Mouse (Mus musculus) embryonic facial prominence, embryonic 14.5 days (tissue): ENCODE data around the gene Trim71. TPM values are rescaled to one million over a fixed set of nuclear protein-coding genes. Genes with fewer than 3 reads are reported as not detected.
A peak's percentile ranks its signal among the peaks of the same experiment; 100 is the strongest.

ENCODE experiments used
- ATAC-seq: fragments of 200-750 bp; cut with Nextera tagmentation; 2 replicates; pipeline ENCODE4 v1.8.0; 2017; ENCODE audit warnings: low read depth, moderate number of reproducible peaks, moderate TSS enrichment
- DNase-seq: peaks from one replicate; pipeline ENCODE4 v3.0.0-alpha.2; 2015; ENCODE audit warnings: low spot score
- H3K27ac ChIP-seq: fragments of 300-500 bp; sonication (generic); replicated peaks from 2 replicates; pipeline ENCODE4 v1.5.1; 2014; ENCODE audit warnings: low read depth, mild to moderate bottlenecking, low read length, moderate library complexity
- H3K27me3 ChIP-seq: fragments of 300-500 bp; sonication (generic); replicated peaks from 2 replicates; pipeline ENCODE4 v1.6.1; 2014; ENCODE audit warnings: low read length; ENCODE audit not compliant: control insufficient read depth, insufficient read depth
- H3K36me3 ChIP-seq: fragments of 300-500 bp; sonication (generic); 2 replicates; pipeline ENCODE4 v1.6.1; 2014; ENCODE audit warnings: low read length, mixed read lengths; ENCODE audit not compliant: control insufficient read depth, insufficient read depth
- H3K4me1 ChIP-seq: fragments of 300-500 bp; sonication (generic); 2 replicates; pipeline ENCODE4 v1.6.1; 2014; ENCODE audit warnings: antibody characterized with exemption, low read length; ENCODE audit not compliant: control insufficient read depth, insufficient read depth
- H3K4me2 ChIP-seq: fragments of 300-500 bp; sonication (generic); 2 replicates; pipeline ENCODE4 v1.6.1; 2014; ENCODE audit warnings: low read depth, mild to moderate bottlenecking, low read length, moderate library complexity, mixed read lengths
- H3K4me3 ChIP-seq: fragments of 300-500 bp; sonication (generic); 2 replicates; pipeline ENCODE4 v1.5.1; 2014; ENCODE audit warnings: low read depth, mild to moderate bottlenecking, low read length
- H3K9ac ChIP-seq: fragments of 300-500 bp; sonication (generic); 2 replicates; pipeline ENCODE4 v1.6.1; 2014; ENCODE audit warnings: low read depth, mild to moderate bottlenecking, low read length, moderate library complexity, mixed read lengths
- H3K9me3 ChIP-seq: fragments of 300-500 bp; sonication (generic); 2 replicates; pipeline ENCODE4 v1.6.1; 2016; ENCODE audit warnings: low read length; ENCODE audit not compliant: control insufficient read depth
- WGBS: fragments of 180-500 bp; shearing (Covaris S2); extraction: QIAGEN DNeasy Blood & Tissue Kit; methylation state at CpG from one replicate; pipeline ENCODE4 v1.1.7; 2014; 5-methylcytosine and 5-hydroxymethylcytosine counted together
- polyA plus RNA-seq: library from polyadenylated mRNA; unstranded; fragments of >200 nt; fragmentation: Nextera tagmentation; extraction: Ambion mirVana; gene quantifications from 2 replicates; pipeline ENCODE4 v1.2.1, GENCODE M21; 2014

The Trim71 gene
- polyA plus RNA-seq, 1 experiment from 2014 or later = 0.06 TPM

- H3K9ac ChIP-seq = no peak overlapping the region
- no peak for ATAC-seq
- H3K4me1 ChIP-seq = peaks cover 12% of the 10 kb centered on the region
- H3K4me2 ChIP-seq = no peak overlapping the region
- H3K36me3 ChIP-seq = no peaks in the 10 kb centered on the region
- H3K27me3 ChIP-seq = no peaks in the 10 kb centered on the region
- no peak overlapping the region for H3K27ac ChIP-seq
- WGBS = 44% methylated on average over 5 of the region's 5 CpGs
- H3K4me3 ChIP-seq = no peak overlapping the region
- no peaks in the 10 kb centered on the region for H3K9me3 ChIP-seq
- no peak for DNase-seq
Measured at GRCm38 (mm10) chr9:114549117-114549516, 15.1 kb downstream of the Trim71 start.

- Histone ChIP-seq H3K27me3 (no peaks in the 10 kb centered on the region), H3K4me1 (peaks cover 12% of the 10 kb centered on the region), H3K4me2 (no peak overlapping the region), H3K36me3 (no peaks in the 10 kb centered on the region), H3K4me3 (no peak overlapping the region), H3K9me3 (no peaks in the 10 kb centered on the region), H3K27ac (no peak overlapping the region), H3K9ac (no peak overlapping the region)
- ATAC-seq (no peak), DNase-seq (no peak)
- 47% methylated on average over 4 of the region's 4 CpGs for WGBS
Measured at GRCm38 (mm10) chr9:114548496-114548895, 15.7 kb downstream of the Trim71 start.

GRCm38 (mm10) chr9:114547643-114548077, 16.5 kb downstream of the Trim71 start:
- no peak overlapping the region for H3K4me2 ChIP-seq
- no peaks in the 10 kb centered on the region for H3K27me3 ChIP-seq
- peaks cover 12% of the 10 kb centered on the region for H3K4me1 ChIP-seq
- H3K4me3 ChIP-seq = no peak overlapping the region
- no peaks in the 10 kb centered on the region for H3K9me3 ChIP-seq
- no peak overlapping the region for H3K27ac ChIP-seq
- no peaks in the 10 kb centered on the region for H3K36me3 ChIP-seq
- no peak overlapping the region for H3K9ac ChIP-seq
- no peak for ATAC-seq
- WGBS = 50% methylated on average over 6 of the region's 6 CpGs
- no peak for DNase-seq

GRCm38 (mm10) chr9:114546765-114547164, 17.4 kb downstream of the Trim71 start:
- Histone ChIP-seq H3K27me3 (no peaks in the 10 kb centered on the region), H3K4me3 (no peak overlapping the region), H3K4me1 (peaks cover 12% of the 10 kb centered on the region), H3K4me2 (no peak overlapping the region), H3K36me3 (no peaks in the 10 kb centered on the region), H3K27ac (no peak overlapping the region), H3K9me3 (no peaks in the 10 kb centered on the region), H3K9ac (no peak overlapping the region)
- 60% methylated on average over 11 of the region's 12 CpGs for WGBS
- ATAC-seq (no peak), DNase-seq (no peak)

GRCm38 (mm10) chr9:114544754-114545393, 19.3 kb downstream of the Trim71 start:
- ATAC-seq = peak; percentile 64; the same call in 1 of the 2 replicates
- Histone ChIP-seq H3K4me3 (no peak overlapping the region), H3K27me3 (no peaks in the 10 kb centered on the region), H3K27ac (peak overlapping the region; percentile 44; the same call in 1 of the 2 replicates), H3K36me3 (no peaks in the 10 kb centered on the region), H3K9me3 (no peaks in the 10 kb centered on the region), H3K4me1 (peaks cover 12% of the 10 kb centered on the region), H3K9ac (no peak overlapping the region), H3K4me2 (no peak overlapping the region)
- WGBS = 28% methylated on average over 9 of the region's 9 CpGs
- peak; percentile 52 for DNase-seq

- DNase-seq = no peak
Measured at GRCm38 (mm10) chr9:114543882-114544753, 20.1 kb downstream of the Trim71 start.

GRCm38 (mm10) chr9:114541279-114541741, 22.9 kb downstream of the Trim71 start:
- WGBS = 63% methylated on average over 1 of the region's 1 CpGs
- peak; percentile 41 for DNase-seq
- 0 out of 2 replicates have a peak, but pooled peaks have one; percentile 37 for ATAC-seq
- no peak overlapping the region for H3K27ac ChIP-seq
- H3K27me3 ChIP-seq = no peaks in the 10 kb centered on the region
- H3K9me3 ChIP-seq = no peaks in the 10 kb centered on the region
- no peak overlapping the region for H3K9ac ChIP-seq
- H3K4me3 ChIP-seq = no peak overlapping the region
- no peaks in the 10 kb centered on the region for H3K36me3 ChIP-seq
- H3K4me1 ChIP-seq = peaks cover 12% of the 10 kb centered on the region
- no peak overlapping the region for H3K4me2 ChIP-seq

More at GRCm38 (mm10) chr9:114543882-114544753, 20.1 kb downstream of the Trim71 start:
- H3K36me3 ChIP-seq = no peaks in the 10 kb centered on the region
- H3K27me3 ChIP-seq = no peaks in the 10 kb centered on the region
- WGBS = 69% methylated on average over 15 of the region's 17 CpGs
- peaks cover 12% of the 10 kb centered on the region for H3K4me1 ChIP-seq
- no peaks in the 10 kb centered on the region for H3K9me3 ChIP-seq
- no peak overlapping the region for H3K4me2 ChIP-seq
- 0 out of 2 replicates have a peak overlapping the region, but pooled peaks have one; percentile 44 for H3K27ac ChIP-seq
- H3K4me3 ChIP-seq = no peak overlapping the region
- no peak overlapping the region for H3K9ac ChIP-seq
- ATAC-seq = no peak

GRCm38 (mm10) chr9:114538996-114539563, 25.1 kb downstream of the Trim71 start:
- H3K27ac ChIP-seq = no peak overlapping the region
- no peaks in the 10 kb centered on the region for H3K4me1 ChIP-seq
- no peak overlapping the region for H3K9ac ChIP-seq
- no peak for ATAC-seq
- H3K36me3 ChIP-seq = no peaks in the 10 kb centered on the region
- no peaks in the 10 kb centered on the region for H3K27me3 ChIP-seq
- H3K4me3 ChIP-seq = no peak overlapping the region
- H3K4me2 ChIP-seq = no peak overlapping the region
- WGBS = 53% methylated on average over 7 of the region's 7 CpGs
- H3K9me3 ChIP-seq = no peaks in the 10 kb centered on the region
- no peak for DNase-seq
